Mouse (Mus musculus): ENCODE results near the gene 3110040M04Rik. TPM values are rescaled to one million over a fixed set of nuclear protein-coding genes. Genes with fewer than 3 reads are reported as not detected.
A peak's percentile ranks its signal among the peaks of the same experiment; 100 is the strongest.

The 3110040M04Rik gene
- total RNA-seq, 2 experiments from 2014 or later, result not detected

DNA sequence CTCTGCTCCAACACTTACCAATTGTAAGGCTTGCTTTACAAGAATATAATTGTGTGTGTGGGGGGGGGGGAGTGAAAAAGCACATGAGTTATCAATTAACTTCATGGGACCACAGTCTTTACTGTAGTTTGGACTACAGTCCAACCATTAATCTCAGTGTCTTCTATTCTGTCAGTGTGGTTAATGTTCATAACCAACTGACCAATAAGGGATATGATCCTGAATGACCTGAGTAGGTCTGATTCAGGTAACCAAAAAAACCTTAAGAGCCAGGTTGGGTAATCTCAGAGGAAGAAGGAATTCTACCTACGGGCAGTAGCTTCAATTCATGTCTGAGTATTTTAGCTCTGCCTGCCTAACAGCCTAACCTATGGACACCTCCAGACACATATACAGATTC, 20.6 kb downstream of the 3110040M04Rik start:
- intact Hi-C loops (cut with DNase I), result no loop called here
- no peak for DNase-seq (ENCODE audit: low spot score in 2 of 2)

GRCm38 (mm10) chr1:151227506-151227905, 23.6 kb downstream of the 3110040M04Rik start:
- intact Hi-C loops (cut with DNase I), result no loop called here
- DNase-seq (ENCODE audit: low spot score in 2 of 2), result no peak

- DNase-seq (ENCODE audit: low spot score in 2 of 2), result no peak
- intact Hi-C loops (cut with DNase I), result no loop called here
These were observed 24.5 kb downstream of the 3110040M04Rik start for GRCm38 (mm10) chr1:151228320-151228989.

GRCm38 (mm10) chr1:151232346-151232745, 28.4 kb downstream of the 3110040M04Rik start:
- intact Hi-C loops (cut with DNase I), result no loop called here
- no peak for DNase-seq (ENCODE audit: low spot score in 2 of 2)

DNA sequence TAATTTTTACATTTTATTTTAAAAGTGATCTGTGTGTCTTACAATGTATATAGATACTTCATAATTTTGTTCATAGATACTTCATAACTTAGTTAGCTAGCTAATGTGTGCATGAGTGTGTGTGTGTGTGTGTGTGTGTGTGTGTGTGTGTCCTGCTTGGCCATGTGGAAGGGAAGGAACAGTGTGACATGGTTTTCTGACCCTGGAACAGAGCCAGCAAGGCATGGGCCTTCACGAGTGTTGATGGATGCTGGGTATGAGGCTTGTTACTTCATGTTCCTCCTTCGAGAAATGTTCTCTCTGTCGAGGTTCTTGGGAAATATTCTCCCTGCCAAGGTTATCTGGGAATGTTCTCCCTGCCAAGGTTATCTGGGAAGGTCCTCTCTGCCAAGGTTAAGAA, 29.8 kb downstream of the 3110040M04Rik start:
- no peak for DNase-seq (ENCODE audit: low spot score in 2 of 2)
- intact Hi-C loops (cut with DNase I), result no loop called here

GRCm38 (mm10) chr1:151235574-151235973, 31.7 kb downstream of the 3110040M04Rik start:
- intact Hi-C loops (cut with DNase I), result no loop called here

DNA sequence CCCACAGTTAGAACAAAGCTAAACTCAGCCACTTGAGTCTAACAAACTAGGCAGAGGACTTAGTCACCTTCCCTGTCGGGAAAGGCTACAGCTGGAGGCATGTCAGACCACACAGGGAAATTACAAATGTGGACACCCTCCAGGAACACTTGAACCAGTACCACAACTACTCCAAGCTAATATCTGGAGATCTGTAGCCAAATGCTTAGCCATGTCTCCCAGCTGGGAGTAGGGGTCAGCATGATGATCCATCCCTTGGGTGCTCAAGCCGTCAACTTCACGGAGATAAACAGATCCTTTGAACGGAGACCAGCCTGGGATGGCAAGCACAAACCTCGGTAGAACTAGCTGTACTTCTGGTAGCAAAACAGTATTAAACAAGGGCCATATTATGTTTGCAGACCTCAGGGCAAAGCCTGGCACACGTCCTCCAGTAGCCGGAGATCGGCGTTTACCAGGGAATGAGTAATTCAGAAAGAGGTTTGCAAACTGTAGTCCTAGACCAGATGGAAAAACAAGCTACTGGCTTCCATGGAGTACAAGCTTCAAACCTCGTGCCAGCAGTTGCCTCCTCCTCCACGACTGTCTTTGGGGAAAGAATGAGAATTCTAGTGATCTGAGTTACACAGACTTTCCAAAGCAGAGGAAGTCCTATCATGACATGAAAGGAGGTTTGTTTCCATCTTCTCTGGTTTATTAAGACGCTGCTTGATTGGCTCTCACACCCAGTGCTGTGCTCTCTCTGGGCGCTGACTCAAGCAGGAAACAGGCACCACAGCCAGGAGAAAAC, 32.4 kb downstream of the 3110040M04Rik start:
- peak in 1 of 2 experiments; percentile 26 for DNase-seq (ENCODE audit: low spot score in 2 of 2)
- intact Hi-C loops (cut with DNase I), result no loop called here

More at GRCm38 (mm10) chr1:151235574-151235973, 31.7 kb downstream of the 3110040M04Rik start:
- DNase-seq (ENCODE audit: low spot score in 2 of 2), result no peak

DNA sequence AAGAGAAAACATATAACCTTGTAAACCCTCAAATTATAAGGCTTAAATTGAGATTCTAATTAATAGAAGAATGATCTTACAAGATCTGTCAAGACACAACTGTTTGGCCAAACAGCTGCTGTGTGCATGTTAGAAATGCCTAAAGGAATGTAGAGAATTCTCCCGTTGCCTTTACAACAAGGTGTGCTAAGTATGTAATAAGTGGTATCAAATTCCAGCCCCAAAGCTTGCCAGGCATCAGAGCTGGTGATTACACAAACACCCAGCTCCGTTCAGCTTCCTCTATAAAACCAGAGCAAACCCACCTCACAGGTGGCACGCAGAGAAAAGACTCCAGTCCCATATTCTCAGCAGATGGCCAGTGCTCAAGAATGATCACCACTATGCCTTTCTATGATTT, 33.9 kb downstream of the 3110040M04Rik start:
- no peak for DNase-seq (ENCODE audit: low spot score in 2 of 2)
- intact Hi-C loops (cut with DNase I), result no loop called here

DNA sequence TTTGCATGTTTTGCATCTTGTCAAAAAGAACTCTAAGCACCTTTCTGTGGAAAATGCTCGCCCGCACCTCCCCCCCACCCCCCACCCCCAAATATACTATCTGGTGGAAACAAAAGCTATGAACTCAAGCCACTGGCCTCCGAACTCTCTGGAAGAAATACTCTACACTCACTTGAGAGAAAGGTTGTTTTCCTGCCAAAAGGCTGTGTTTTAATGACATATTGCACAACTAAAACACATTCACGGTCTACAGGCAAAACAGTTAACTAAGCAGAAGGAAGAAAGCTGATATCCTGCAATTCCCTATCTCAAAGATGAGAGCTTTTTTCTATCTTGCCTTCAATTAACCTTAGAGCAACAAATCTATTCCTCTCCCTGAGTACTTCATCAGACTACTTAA, 39.4 kb downstream of the 3110040M04Rik start:
- intact Hi-C loops (cut with DNase I), result no loop called here
- no peak for DNase-seq (ENCODE audit: low spot score in 2 of 2)

DNA sequence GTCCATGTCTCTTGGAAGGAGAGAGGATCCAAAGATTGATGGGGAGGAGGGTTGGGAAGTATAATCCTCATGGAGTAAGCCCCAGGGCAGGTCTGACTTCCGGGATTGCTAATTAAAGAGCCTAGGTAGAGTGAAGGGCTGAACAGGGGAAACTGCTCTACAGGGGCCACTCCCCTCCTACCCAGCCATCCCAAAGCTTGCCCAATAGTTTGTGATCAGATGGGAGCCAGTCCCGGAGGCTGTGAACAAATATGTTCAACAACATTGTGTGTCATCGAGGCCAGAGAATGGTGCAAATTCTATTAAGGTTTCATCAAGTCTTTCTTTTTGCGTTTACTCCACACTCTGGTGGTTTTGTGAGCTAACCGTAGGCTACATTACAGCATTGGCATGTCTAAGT, 40.1 kb downstream of the 3110040M04Rik start:
- DNase-seq (ENCODE audit: low spot score in 2 of 2), result no peak
- intact Hi-C loops (cut with DNase I), result no loop called here

DNA sequence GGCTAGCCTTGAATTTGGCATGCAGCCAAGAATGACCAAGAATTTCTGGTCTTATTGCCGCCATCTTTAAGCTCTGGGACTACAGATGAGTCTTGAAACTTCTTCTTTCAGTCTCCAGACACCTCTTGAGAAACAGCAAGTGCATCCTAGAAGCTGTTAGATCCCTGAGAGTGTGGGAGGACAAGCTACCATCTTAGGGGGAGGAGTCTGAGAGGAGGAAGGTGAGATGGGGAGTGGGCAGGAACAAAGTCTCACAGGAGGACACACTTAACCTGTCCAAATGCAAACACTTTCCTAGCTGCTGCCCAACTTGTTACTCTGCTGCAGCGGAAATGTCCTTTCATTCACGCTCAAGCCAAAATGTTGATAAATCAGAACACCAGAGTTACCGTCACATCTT, 40.8 kb downstream of the 3110040M04Rik start:
- intact Hi-C loops (cut with DNase I), result no loop called here
- DNase-seq (ENCODE audit: low spot score in 2 of 2), result no peak

GRCm38 (mm10) chr1:151245165-151245564, 41.2 kb downstream of the 3110040M04Rik start:
- no peak for DNase-seq (ENCODE audit: low spot score in 2 of 2)
- intact Hi-C loops (cut with DNase I), result no loop called here

- DNase-seq (ENCODE audit: low spot score in 2 of 2), result no peak
- intact Hi-C loops (cut with DNase I), result no loop called here
These were observed 41.9 kb downstream of the 3110040M04Rik start for GRCm38 (mm10) chr1:151245846-151246245.

DNA sequence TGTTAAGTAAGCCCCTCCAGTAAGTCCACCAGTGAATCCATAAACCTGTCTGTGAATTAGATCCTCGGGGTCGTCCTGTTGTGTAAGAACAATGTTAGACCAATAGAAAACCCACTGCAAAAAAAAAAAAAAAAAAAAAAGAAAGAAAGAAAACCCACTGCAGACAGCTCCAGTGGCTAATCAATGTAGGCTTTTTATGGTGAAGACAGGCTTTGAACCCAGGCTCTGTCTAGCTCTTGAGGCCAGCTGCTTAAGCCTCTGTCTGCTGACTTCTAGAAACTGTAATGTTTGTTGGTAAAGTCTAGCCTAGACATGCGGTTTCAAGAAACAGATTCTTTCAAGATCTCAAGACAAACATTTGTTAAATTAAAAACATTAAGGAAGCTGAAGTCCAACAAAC, 46.2 kb downstream of the 3110040M04Rik start:
- no peak for DNase-seq (ENCODE audit: low spot score in 2 of 2)
- intact Hi-C loops (cut with DNase I), result loop anchor here (10.0 kb wide), 2 partner anchors 95 to 165 kb away; partner anchors contain the start of gene Ivns1abp

DNA sequence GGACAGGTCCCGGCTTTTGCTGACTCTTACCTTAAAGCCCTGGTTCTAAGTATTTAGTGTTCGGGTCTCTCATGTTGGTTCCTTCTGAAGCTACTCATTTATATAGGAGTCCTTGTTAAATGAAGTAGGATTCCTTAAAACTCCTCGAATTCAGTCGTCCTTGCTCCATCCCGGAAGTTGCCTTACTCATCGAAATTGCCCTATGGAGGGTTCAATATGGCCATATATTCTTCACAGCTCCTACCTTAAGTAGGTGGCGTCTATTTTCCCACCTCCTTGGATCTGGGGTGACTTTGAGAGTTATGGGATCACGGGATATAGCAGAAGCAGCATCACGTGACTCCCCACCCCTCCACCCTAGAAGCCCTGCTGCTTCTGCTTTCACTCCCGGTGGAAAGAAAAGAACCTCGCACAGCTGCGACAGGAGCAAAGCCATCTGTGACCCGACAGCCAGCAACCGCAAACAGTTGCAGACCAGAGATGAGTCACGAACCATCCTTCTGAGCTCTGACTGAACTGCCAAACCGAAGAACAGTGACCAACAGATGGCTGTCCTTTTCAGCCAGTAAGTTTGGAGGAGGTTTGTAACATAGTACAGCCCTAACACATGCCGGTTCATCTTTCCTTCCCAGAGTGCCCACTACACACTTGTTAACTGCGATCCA, 46.7 kb downstream of the 3110040M04Rik start:
- DNase-seq (ENCODE audit: low spot score in 2 of 2), result peak; percentile 59 to 74
- intact Hi-C loops (cut with DNase I), result loop anchor here (10.0 kb wide), 2 partner anchors 94 to 166 kb away; partner anchors contain the start of gene Ivns1abp

DNA sequence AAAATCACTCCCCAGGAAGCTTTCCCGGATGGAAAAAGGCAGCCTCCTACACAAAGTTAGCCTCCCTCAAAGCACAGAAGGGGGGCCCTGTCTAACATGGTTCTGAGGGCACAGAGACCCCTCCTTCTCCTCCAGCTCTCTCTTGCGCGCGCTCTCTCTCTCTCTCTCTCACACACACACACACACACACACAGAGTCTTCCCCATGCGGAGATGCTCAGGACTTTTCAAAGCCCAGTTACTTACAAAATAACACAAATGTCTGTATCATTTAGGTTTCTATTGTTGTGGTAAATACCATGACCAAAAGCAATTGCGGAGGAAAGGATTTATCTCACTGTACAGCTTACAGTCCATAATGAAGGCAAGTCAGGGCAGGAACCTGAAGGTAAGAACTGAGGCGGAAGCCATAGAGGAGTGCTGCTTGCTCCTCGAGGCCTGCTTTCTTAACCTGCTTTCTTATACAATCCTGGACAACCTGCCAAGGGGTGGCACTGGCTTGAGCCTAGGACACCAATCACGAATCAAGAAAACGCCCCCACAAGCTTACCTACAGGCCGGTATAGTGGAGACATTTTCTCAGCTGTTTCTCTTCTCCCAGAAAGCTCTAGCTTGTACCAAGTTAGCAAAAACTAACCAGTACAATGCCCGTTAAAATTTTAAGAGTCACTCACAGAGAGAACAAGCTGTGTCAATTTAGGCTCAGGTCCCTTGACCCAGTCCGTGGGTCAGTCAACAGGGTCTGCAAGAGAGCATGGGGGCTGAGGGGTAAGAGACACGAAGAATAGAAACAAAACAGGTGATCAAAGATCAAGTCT, 47.5 kb downstream of the 3110040M04Rik start:
- intact Hi-C loops (cut with DNase I), result loop anchor here (10.0 kb wide), 2 partner anchors 93 to 167 kb away; partner anchors contain the start of gene Ivns1abp
- no peak for DNase-seq (ENCODE audit: low spot score in 2 of 2)

Measured in left cerebral cortex, postnatal 14 days (tissue).